Mouse (Mus musculus) bone marrow macrophage, adult 2 months (primary cell): ENCODE data around the gene Tdpoz1.

Experiments
- CTCF ChIP-seq: IDR thresholded peaks from 2 replicates; pipeline ENCODE4 v1.5.1; 2012; ENCODE audit warnings: low read depth, mild to moderate bottlenecking, low read length, moderate library complexity
- POLR2A ChIP-seq: IDR thresholded peaks from 2 replicates; pipeline ENCODE4 v1.6.1; 2012; ENCODE audit warnings: mild to moderate bottlenecking, low read depth, low read length, borderline replicate concordance

GRCm38 (mm10) chr3:93652586-93652985 lies 23.5 kb downstream of the Tdpoz1 start, which contains the start of gene Tdpoz2:
- no peak for TF ChIP-seq POLR2A
- no peak for TF ChIP-seq CTCF
